Mouse (Mus musculus): Measurements from ENCODE around the gene BC004004. TPM values are rescaled to one million over a fixed set of nuclear protein-coding genes. Genes with fewer than 3 reads are reported as not detected.

The BC004004 gene
- polyA plus RNA-seq, 1 experiment: 32.8 TPM

DNA sequence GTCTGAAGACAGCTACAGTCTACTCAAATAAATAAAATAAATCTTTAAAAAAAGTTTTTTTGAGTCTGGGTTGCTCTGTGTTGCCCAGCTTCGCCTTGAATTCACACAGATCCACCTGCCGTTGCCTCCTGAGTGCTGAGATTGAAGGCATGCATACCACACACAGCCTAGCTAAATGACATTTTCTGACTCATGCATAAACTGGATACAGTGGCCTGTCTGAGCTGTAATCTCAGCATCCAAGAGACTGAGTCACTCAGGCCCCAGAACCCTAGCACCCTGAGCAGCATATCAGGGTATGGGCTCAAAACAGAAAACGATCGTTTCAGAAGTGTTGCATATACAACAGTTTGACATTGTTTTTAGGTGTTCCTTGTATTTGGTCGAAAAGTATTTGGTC is 13.0 kb downstream of the BC004004 start:
- no peak for TF ChIP-seq GATA1 (IDR thresholded peaks at IDR 0.05; ENCODE audit: low read length)

DNA sequence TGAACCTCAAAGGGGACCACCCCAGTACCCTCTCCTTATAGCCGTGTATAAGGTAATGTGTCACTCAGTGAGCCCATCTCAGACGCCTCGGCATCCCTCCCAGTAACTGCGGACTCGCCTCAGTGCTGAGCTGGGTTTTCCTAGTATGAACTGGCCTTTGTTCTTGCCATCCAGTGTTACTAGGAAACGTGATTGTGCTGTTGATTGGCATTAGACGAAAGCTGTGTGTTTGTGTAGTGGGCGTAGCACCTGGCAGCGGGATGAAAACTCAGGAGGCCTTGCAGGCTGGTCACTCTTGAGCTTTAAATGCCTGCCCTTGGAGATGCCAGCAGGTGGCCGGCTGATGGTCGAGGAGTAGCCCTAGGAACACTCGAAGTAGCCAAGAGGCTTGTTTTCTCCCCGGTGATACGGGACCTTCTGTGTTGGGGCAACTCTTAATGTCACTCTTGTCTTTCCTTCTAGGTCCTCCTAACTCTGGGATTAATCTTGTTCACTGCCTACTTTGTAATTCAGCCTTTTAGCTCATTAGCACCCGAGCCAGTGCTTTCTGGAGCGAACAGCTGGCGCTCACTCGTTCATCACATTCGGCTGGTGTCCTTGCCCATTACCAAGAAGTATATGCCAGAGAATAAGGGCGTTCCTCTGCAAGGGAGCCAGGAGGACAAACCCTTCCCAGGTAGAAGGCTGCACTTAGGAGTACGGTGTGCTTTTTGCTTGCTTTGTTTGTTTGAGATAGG is 13.8 kb downstream of the BC004004 start:
- TF ChIP-seq GATA1 (IDR thresholded peaks at IDR 0.05; ENCODE audit: low read length): no peak

GRCm38 (mm10) chr17:29291793-29292192 is 23.2 kb downstream of the BC004004 start:
- TF ChIP-seq GATA1 (IDR thresholded peaks at IDR 0.05; ENCODE audit: low read length): no peak

- TF ChIP-seq GATA1 (IDR thresholded peaks at IDR 0.05; ENCODE audit: low read length): no peak
Observed at GRCm38 (mm10) chr17:29292996-29293395, 24.4 kb downstream of the BC004004 start.

- no peak for TF ChIP-seq GATA1 (IDR thresholded peaks at IDR 0.05; ENCODE audit: low read length)
Observed at GRCm38 (mm10) chr17:29293807-29294605, 25.4 kb downstream of the BC004004 start.

DNA sequence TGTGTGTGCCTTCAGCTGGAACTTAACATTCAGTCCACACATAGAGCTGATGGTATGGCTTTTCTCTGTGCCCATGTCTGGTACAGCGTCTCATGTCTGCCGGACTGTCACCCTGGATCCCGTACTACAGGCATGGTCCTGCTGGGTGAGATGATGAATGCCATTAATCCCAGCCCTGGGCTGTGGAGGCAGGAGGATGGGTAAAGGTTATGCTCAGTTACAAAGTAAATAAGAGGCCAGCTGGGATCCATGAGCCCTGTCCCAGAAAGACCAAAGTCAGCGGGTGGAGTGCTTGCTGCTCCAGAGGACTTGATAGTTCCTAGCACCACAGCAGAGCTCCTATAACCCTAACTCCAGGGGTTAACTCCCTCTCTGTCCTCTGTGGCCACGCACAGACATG is 27.2 kb downstream of the BC004004 start:
- TF ChIP-seq GATA1 (IDR thresholded peaks at IDR 0.05; ENCODE audit: low read length): no peak

GRCm38 (mm10) chr17:29297321-29297720 is 28.7 kb downstream of the BC004004 start:
- no peak for TF ChIP-seq GATA1 (IDR thresholded peaks at IDR 0.05; ENCODE audit: low read length)

GRCm38 (mm10) chr17:29297813-29298212 is 29.2 kb downstream of the BC004004 start:
- no peak for TF ChIP-seq GATA1 (IDR thresholded peaks at IDR 0.05; ENCODE audit: low read length)

GRCm38 (mm10) chr17:29299282-29299681 is 30.7 kb downstream of the BC004004 start:
- TF ChIP-seq GATA1 (IDR thresholded peaks at IDR 0.05; ENCODE audit: low read length): no peak

GRCm38 (mm10) chr17:29300926-29301325 is 32.3 kb downstream of the BC004004 start:
- TF ChIP-seq GATA1 (IDR thresholded peaks at IDR 0.05; ENCODE audit: low read length): no peak

DNA sequence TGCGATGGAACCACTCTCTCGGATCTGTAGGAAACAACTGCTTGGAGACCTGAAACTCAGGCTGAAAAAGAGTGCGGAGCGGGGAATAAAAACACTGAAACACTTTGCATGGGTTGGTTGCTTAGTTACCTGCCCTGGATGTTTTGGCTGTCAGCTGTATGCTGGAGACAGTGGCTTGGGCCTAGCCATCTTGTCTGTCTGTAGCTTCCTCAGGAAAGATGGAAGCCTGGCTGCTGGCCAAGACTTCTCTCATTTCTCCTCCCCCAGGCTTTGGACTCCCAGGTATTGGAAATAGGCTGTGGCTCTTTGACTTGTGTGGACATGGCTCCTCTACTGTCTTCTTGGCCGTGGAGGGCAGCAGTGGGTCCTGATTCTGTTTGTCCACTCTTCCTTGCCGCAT is 32.8 kb downstream of the BC004004 start:
- no peak for TF ChIP-seq GATA1 (IDR thresholded peaks at IDR 0.05; ENCODE audit: low read length)

GRCm38 (mm10) chr17:29302149-29302548 is 33.6 kb downstream of the BC004004 start:
- TF ChIP-seq GATA1 (IDR thresholded peaks at IDR 0.05; ENCODE audit: low read length): no peak

- TF ChIP-seq GATA1 (IDR thresholded peaks at IDR 0.05; ENCODE audit: low read length): no peak
Observed at GRCm38 (mm10) chr17:29303087-29303486, 34.5 kb downstream of the BC004004 start.

DNA sequence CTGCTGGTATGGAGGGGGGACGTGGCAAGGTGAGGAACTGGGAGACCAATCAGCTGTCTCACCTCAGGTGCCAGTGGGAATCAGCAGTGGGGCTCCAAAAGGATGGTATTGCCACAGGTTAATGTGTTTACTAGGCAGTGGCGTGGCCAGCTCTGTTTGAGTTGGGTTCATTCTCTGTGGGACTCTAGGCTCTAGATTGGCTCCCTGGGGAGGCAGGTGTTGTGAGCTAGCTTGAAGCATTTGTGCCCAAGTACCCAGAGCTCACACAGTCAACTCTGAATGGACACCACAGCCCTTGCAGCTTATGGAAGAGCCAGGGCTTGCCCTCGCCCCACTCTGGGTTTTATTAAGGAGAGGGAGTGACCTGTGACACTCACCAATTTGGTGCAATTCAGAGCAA is 35.3 kb downstream of the BC004004 start:
- TF ChIP-seq GATA1 (IDR thresholded peaks at IDR 0.05; ENCODE audit: low read length): no peak

- no peak for TF ChIP-seq GATA1 (IDR thresholded peaks at IDR 0.05; ENCODE audit: low read length)
Observed at GRCm38 (mm10) chr17:29304376-29305057, 35.9 kb downstream of the BC004004 start.

Measured in G1E-ER4 (cell line).